10 mouse cellular contexts compared by ENCODE assay signal in genomic region chr14:27262349-27262748, GRCm38 (mm10).
"Had no signal": no experiment of that assay in that cellular context is flagged by ENCODE, and none has a peak within 500 bp of the region (broad histone marks: within the 10 kb centered on the region; RNA-seq: fewer than 3 reads in every experiment).

No protein-coding gene starts in this region.

- DNase-seq: lung, adult 18-20 months; lung, embryonic 14.5 days; lung, postnatal 10 days; lung, postnatal 4 days; midbrain, embryonic 14.5 days; right cerebral cortex, postnatal 25 days; thymus, adult 2 months; thymus, postnatal 25 days; thymus, postnatal 4 days had no signal

- ATAC-seq: midbrain, embryonic 16.5 days had no signal
